Mouse (Mus musculus): ENCODE measurements around the gene Rpap2. TPM values are rescaled to one million over a fixed set of nuclear protein-coding genes. Genes with fewer than 3 reads are reported as not detected.

The Rpap2 gene
- polyA plus RNA-seq (2011; ENCODE audit: insufficient read depth, insufficient read length, low replicate concordance, missing spikeins): 3.8 and 6.0 TPM in 2 replicates

DNA sequence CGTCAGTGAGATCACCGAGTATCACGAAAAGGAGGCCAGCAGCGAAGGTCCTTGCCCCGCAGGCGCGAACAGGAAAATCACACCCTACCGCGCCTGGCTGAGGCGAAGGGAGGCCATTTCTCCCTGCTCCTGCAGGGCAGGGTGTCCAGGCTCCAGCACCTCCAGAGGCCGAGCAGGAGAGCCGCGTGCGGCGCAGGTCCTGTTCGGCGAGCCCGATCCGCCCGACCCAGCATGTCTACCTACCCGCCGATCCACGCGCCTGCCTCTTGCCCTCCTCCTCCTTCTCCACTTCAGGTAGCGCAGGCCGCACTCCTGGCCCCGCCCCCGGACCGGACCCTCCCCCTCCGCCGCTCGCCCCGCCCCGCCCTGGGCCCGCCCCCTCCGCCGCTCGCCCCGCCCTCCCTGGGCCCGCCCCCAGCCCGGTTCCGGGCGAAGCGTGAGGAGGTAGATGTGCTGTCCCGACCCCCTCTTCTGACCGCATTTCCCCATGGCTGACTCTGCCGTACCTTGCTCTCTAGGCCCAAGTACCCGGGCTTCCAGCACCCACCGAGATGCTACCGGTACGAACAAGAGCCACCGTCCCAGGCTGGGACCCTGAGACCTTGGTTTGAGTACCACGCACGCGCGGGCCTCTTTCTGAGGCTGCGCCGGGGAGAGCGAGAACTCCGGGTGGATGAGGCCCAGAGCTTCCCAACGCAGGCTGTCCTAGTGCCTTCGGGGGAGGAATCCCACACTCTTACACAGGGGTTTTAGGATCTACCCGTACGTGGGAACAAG lies at the start of gene Rpap2, which contains the start of gene Glmn:
TSS of gene Rpap2 (plus strand) at position 73 of the 777 bp plus-strand sequence.
TSS of gene Glmn (minus strand) at position 588 of the 777 bp plus-strand sequence.
- WGBS: 2% methylated on average over 63 of the region's 64 CpGs
- TF ChIP-seq POLR2A (IDR thresholded peaks at IDR 0.05; ENCODE audit: borderline replicate concordance, control insufficient read depth, low read depth, low read length) (peak; percentile 54; the same call in 1 of the 2 replicates), CTCF (IDR thresholded peaks at IDR 0.05; ENCODE audit: control insufficient read depth, insufficient read depth, low read length) (no peak)
- Histone ChIP-seq H3K4me3 (replicated peaks; ENCODE audit: control insufficient read depth, low read depth, low read length) (peak within 1 kb of the TSS; percentile 94), H3K27ac (ENCODE audit: control insufficient read depth, insufficient read depth, low read depth, low read length, poor library complexity) (peak within 1 kb of the TSS; percentile 75), H3K4me1 (ENCODE audit: control insufficient read depth, insufficient read depth, low read length) (no peaks in the 10 kb centered on the region; the same call in 1 of the 2 replicates)

DNA sequence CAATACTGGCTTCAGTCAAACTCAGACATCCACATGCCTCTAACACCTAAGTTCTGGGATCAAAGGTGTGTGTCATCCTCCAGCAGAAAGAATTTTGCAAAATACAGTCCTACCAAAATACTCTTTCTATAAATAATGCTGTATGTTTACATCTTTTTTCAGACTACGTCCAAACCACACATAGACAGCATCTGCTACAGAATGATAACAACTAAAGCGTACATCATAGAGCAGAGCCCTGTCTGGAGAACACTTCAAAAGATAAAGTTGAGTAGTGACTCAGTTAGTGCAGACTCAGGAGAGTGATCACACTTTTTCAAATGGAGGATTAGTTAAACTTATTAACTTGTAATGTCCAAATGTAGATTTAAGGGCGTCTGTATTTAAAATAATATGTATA lies 49.2 kb upstream of the Rpap2 start:
- H3K4me1 ChIP-seq (ENCODE audit: control insufficient read depth, insufficient read depth, low read length): peaks cover 3% of the 10 kb centered on the region
- TF ChIP-seq POLR2A (IDR thresholded peaks at IDR 0.05; ENCODE audit: borderline replicate concordance, control insufficient read depth, low read depth, low read length) (no peak), CTCF (IDR thresholded peaks at IDR 0.05; ENCODE audit: control insufficient read depth, insufficient read depth, low read length) (no peak)
- no peak overlapping the region; the same call in 1 of the 2 replicates for H3K27ac ChIP-seq (ENCODE audit: control insufficient read depth, insufficient read depth, low read depth, low read length, poor library complexity)
- H3K4me3 ChIP-seq (replicated peaks; ENCODE audit: control insufficient read depth, low read depth, low read length): no peak overlapping the region
- 67% methylated on average over 3 of the region's 3 CpGs for WGBS

DNA sequence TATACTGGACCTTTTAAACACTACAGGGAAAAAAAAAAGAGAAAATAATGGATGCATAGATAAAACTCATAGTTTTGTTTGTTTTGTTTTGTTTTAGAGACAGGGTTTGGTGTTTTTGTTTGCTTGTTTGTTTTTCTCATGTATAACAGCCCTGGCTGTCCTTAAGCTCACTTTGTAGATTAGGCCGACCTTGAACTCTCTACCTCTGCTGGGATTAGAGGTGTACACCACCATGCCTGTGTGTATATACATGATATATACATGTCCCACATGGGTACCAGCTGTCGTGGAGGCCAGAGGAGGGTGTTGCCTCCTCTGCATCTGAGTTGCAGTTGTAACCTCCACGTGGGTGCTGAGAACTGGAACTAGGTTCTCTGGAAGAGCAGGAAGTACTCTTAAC lies 48.7 kb upstream of the Rpap2 start:
- 85% methylated on average over 3 of the region's 3 CpGs for WGBS
- no peak overlapping the region for H3K27ac ChIP-seq (ENCODE audit: control insufficient read depth, insufficient read depth, low read depth, low read length, poor library complexity)

DNA sequence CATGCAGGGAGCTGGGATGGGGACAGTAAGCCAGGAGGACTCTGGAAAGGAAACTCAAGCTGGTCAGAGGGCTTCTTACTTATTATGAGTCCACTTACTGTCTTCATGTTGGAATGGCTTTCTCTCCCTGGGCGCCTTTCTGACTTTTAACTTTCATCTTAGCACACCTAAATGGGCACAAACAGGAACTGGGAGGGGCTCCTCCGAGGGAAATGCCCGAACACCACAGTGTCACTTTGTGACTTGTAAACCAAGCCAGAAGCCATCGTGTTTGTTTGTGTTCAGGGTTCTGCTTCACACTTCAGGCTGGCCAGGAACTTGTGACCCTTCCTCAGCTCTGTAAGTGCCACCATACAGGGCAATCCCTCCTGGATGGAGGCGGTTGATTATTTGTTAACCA lies 42.8 kb upstream of the Rpap2 start:
- H3K27ac ChIP-seq (ENCODE audit: control insufficient read depth, insufficient read depth, low read depth, low read length, poor library complexity): no peak overlapping the region
- no peak overlapping the region for H3K4me3 ChIP-seq (replicated peaks; ENCODE audit: control insufficient read depth, low read depth, low read length)
- TF ChIP-seq POLR2A (IDR thresholded peaks at IDR 0.05; ENCODE audit: borderline replicate concordance, control insufficient read depth, low read depth, low read length): no peak
- TF ChIP-seq CTCF (IDR thresholded peaks at IDR 0.05; ENCODE audit: control insufficient read depth, insufficient read depth, low read length): no peak
- 72% methylated on average over 5 of the region's 5 CpGs for WGBS
- H3K4me1 ChIP-seq (ENCODE audit: control insufficient read depth, insufficient read depth, low read length): no peaks in the 10 kb centered on the region; the same call in 1 of the 2 replicates

More for the DNA sequence above, 48.7 kb upstream of the Rpap2 start:
- TF ChIP-seq POLR2A (IDR thresholded peaks at IDR 0.05; ENCODE audit: borderline replicate concordance, control insufficient read depth, low read depth, low read length): no peak
- no peak for TF ChIP-seq CTCF (IDR thresholded peaks at IDR 0.05; ENCODE audit: control insufficient read depth, insufficient read depth, low read length)
- H3K4me1 ChIP-seq (ENCODE audit: control insufficient read depth, insufficient read depth, low read length): peaks cover 3% of the 10 kb centered on the region
- H3K4me3 ChIP-seq (replicated peaks; ENCODE audit: control insufficient read depth, low read depth, low read length): no peak overlapping the region

DNA sequence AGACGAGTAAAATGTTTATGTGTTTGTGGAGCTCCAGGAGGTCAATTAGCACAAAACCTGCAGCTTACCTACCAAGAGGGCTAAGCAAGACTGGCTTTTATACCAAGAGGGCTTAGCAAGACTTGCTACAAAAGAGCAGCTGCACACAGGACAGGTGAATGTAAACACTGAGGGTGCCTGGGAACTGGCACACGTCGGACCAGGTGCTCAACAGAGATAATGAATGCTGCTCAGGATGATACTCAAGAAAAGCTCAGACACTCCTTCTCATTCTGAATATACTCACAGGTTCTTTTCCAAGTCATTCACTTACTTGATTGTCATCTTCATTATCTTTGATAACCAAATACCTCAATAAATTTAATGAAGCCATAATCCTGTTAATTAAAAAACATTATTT lies 40.2 kb upstream of the Rpap2 start:
- WGBS: 84% methylated on average over 3 of the region's 3 CpGs
- H3K27ac ChIP-seq (ENCODE audit: control insufficient read depth, insufficient read depth, low read depth, low read length, poor library complexity): no peak overlapping the region
- no peaks in the 10 kb centered on the region; the same call in 1 of the 2 replicates for H3K4me1 ChIP-seq (ENCODE audit: control insufficient read depth, insufficient read depth, low read length)
- no peak for TF ChIP-seq POLR2A (IDR thresholded peaks at IDR 0.05; ENCODE audit: borderline replicate concordance, control insufficient read depth, low read depth, low read length)
- TF ChIP-seq CTCF (IDR thresholded peaks at IDR 0.05; ENCODE audit: control insufficient read depth, insufficient read depth, low read length): no peak
- no peak overlapping the region for H3K4me3 ChIP-seq (replicated peaks; ENCODE audit: control insufficient read depth, low read depth, low read length)

DNA sequence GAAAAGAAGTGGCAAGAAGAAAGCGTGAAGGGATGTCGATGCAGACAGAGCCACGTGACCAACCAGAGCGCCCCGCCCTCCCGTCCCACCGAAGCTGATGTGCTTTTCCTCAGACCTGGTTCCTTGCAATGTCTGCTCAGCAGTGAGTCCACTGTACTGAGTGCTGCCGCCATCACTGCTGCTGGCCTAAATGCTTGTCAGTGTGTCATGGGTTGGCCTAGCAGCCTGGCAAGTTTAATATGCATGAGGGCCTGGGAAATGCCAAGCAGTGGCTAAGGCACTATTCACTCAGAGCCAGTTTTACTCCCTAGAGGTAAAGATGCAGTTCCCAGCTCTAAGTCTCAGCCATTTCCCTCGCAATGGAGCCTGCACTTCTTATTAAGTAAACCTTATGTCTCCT lies 28.0 kb upstream of the Rpap2 start:
- no peak overlapping the region for H3K27ac ChIP-seq (ENCODE audit: control insufficient read depth, insufficient read depth, low read depth, low read length, poor library complexity)
- H3K4me3 ChIP-seq (replicated peaks; ENCODE audit: control insufficient read depth, low read depth, low read length): no peak overlapping the region
- no peaks in the 10 kb centered on the region for H3K4me1 ChIP-seq (ENCODE audit: control insufficient read depth, insufficient read depth, low read length)
- 93% methylated on average over 9 of the region's 9 CpGs for WGBS
- TF ChIP-seq CTCF (IDR thresholded peaks at IDR 0.05; ENCODE audit: control insufficient read depth, insufficient read depth, low read length): no peak
- no peak for TF ChIP-seq POLR2A (IDR thresholded peaks at IDR 0.05; ENCODE audit: borderline replicate concordance, control insufficient read depth, low read depth, low read length)

DNA sequence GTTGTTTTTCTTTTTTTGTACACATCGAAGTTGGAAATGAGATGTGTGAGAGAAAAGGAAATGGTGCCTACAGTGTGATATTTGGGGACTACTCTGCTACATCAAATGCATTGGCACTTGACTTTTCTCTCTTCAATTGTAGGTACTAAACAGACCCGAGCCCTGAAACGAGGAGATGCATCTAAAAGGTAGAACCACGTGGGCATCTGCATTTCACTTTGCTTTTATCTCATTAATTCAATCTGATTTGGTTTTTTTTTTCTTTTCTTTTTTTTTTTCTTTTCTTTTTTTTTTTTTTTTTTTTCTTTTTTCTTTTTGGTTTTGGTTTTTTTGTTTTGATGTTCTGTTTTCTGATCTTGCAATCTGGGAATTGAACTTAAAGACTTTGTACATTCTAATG lies 1.2 kb downstream of the Rpap2 start:
- no peaks in the 10 kb centered on the region; the same call in 1 of the 2 replicates for H3K4me1 ChIP-seq (ENCODE audit: control insufficient read depth, insufficient read depth, low read length)
- H3K4me3 ChIP-seq (replicated peaks; ENCODE audit: control insufficient read depth, low read depth, low read length): peak overlapping the region; percentile 18
- H3K27ac ChIP-seq (ENCODE audit: control insufficient read depth, insufficient read depth, low read depth, low read length, poor library complexity): no peak overlapping the region
- no peak for TF ChIP-seq POLR2A (IDR thresholded peaks at IDR 0.05; ENCODE audit: borderline replicate concordance, control insufficient read depth, low read depth, low read length)
- TF ChIP-seq CTCF (IDR thresholded peaks at IDR 0.05; ENCODE audit: control insufficient read depth, insufficient read depth, low read length): no peak
- WGBS: 12% methylated on average over 4 of the region's 4 CpGs

DNA sequence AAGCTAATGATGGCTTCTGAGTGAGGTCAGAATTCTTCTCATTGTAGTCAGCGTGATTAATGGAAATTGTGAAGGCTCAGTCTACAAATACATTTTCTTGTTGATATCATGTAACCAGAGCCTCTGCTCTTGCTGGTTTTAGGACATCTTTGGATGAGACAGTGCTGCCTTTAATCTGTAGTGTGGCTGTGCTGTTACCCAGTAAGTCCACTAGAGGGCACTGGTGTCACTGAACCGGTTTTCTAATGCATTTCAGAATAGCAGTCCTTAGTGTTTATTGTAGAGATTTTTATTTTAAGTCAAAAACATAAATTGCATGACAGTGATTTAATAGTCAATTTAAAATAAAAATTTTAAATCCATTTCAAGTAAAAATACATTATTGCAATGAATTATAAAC lies 14.1 kb downstream of the Rpap2 start:
- Histone ChIP-seq H3K4me1 (ENCODE audit: control insufficient read depth, insufficient read depth, low read length) (no peaks in the 10 kb centered on the region), H3K4me3 (replicated peaks; ENCODE audit: control insufficient read depth, low read depth, low read length) (no peak overlapping the region), H3K27ac (ENCODE audit: control insufficient read depth, insufficient read depth, low read depth, low read length, poor library complexity) (no peak overlapping the region)
- TF ChIP-seq CTCF (IDR thresholded peaks at IDR 0.05; ENCODE audit: control insufficient read depth, insufficient read depth, low read length) (peak; percentile 50), POLR2A (IDR thresholded peaks at IDR 0.05; ENCODE audit: borderline replicate concordance, control insufficient read depth, low read depth, low read length) (no peak)
- 10% methylated on average over 2 of the region's 2 CpGs for WGBS
